Mouse (Mus musculus): ENCODE measurements at regions not wholly inside any gene's neighbourhood (a gene's known extent, or its start where the extent isn't known, plus 50 kb on each side); places are given as distances from the start of the nearest gene placed in this dataset.

DNA sequence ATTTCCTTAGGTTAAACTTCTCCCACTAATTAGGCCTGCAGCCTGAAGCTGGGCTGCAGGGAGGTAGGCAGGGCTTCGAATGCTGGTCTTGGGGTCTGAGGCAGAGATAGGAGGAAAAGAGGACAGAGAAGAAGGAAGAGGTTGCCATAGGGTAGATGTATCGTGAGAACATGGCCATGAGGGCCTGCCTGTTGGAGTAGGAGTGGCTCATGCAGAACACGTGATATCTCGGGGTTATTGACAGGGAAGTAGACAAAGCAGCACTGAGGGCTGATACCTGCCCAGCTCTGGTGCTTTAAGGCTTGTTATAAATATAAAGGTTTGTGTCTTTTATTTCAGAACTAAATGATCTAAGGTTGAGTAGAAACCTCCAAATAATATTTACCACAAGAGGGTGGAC lies 628.9 kb downstream of the Zfp706 start:
- TF ChIP-seq CTCF (IDR thresholded peaks at IDR 0.05; ENCODE audit: extremely low read depth, insufficient read length, insufficient replicate concordance, low read depth, low read length) (no peak), POLR2A (IDR thresholded peaks at IDR 0.05; ENCODE audit: low read depth, low read length) (no peak)

Data from small intestine, adult 2 months (tissue).